Mouse (Mus musculus): ENCODE data around the gene Nfe2l2.
"Not testable (repeated sequence)": the region's sequence is repeated elsewhere in the genome, so short reads cannot be mapped to it uniquely, and the experiment has no call there.

Gene Nfe2l2

DNA sequence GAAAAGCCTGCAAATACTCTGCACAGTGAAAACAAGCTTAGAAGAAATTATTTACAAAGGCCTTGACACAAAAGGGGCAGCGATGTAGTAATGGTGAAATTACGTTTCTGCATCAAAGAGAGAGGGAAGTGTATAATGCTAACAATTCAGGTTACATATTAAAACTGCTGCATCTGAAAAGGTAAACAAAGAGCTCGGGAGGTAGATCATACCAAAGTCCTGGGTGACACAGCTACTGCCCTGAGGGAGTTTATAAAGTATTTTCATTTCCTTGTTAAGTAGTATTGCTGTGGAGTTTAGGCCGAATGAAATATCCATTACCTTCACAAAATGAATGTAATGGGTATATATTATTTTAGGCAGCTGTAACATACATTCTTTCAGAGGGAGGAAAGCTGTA, 10.3 kb upstream of the Nfe2l2 start:
- no peak for DNase-seq (ENCODE audit: low read depth, low spot score)

GRCm38 (mm10) chr2:75713083-75713482, 8.6 kb upstream of the Nfe2l2 start:
- DNase-seq (ENCODE audit: low read depth, low spot score): no peak

DNA sequence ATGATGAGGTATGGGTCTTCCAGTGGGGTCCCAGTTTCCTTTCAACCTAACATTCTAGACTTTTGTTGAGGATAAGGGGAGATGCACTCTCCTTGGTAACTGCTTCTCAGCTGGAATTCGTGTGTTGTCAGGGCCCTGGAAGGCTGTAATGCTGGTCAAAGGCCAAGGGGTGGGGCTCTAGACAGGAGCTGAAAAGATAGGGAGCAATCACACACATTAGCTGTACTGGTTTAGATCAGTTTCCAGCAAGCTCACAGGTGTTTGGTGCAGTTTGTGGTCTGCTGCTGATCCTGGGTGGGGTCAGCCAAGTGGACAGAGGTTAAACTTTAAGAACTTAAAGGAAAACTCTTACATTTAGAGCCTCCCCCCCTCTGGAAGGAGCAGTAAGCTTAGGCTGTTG, 3.0 kb upstream of the Nfe2l2 start:
- DNase-seq (ENCODE audit: low read depth, low spot score): no peak

- DNase-seq (ENCODE audit: low read depth, low spot score): no peak
Observed at GRCm38 (mm10) chr2:75706435-75706834, 2.0 kb upstream of the Nfe2l2 start.

DNA sequence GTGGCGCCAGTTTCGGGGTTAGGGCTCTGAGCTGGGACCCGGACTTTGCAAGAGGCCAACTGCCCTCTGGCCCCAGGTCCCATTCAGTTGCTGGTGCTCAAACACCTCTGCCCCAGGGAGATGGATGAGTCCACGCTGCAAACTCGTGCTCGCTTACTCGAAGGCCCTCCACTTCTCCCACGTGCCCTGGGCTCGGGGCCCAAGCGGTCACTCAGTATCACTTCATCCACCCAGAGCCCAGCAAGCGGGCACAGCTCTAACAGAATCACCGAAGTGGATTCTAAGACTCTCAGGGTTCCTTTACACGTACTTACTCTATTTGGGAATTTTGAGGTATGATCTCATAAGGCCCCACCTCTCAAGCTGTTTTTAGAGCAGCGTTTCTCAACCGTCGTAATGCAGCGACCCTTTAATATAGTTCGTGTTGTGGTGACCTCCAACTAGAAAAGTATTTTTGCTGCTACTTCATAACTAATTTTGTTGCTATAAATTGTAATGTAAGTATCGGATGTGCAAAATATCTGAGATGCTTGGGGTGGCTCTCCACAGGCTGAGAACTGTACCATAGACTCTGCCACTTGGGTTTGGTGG, 816 bp upstream of the Nfe2l2 start:
- DNase-seq (ENCODE audit: low read depth, low spot score): no peak

DNA sequence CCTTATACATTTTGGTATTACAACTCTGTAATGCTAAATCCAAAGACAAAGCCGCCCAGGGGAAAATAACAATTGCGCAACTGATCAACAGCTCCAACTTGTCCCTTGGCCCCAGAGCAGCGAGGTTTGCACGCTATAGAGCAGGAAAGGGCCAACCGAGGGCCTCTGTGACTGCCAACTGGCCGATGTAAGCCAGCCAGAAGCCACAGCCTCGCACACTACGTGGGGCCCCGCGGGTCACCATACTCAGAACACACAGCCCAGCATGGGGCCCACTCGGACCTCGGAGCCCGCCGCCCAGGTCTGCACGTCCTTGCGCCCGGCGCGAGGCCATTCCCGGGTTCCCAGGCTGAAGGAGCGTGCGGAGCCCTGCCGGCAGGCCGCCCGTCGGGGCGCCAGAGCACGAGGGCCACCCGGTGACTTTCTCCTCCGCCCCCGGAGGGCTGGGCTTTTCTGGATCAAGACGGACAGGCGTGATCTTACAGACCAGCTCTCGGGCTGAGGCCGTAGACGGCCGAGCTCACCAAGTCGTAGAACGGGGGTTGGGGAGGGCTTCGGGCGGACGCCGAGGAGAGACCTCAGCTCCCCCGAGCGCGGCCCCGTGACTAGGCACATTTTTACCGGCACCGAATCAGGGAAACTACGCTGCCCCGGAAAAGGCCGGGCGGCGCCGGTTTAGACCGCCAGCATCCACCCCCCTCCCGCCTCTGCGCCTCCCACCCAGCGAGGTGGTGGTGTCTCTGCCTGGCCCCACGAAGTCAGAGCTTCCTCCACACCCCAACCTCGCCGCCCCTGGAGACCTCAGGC, 863 bp downstream of the Nfe2l2 start:
- DNase-seq (ENCODE audit: low read depth, low spot score): peak; percentile 79

GRCm38 (mm10) chr2:75702588-75702976, 1.9 kb downstream of the Nfe2l2 start:
- no peak for DNase-seq (ENCODE audit: low read depth, low spot score)

GRCm38 (mm10) chr2:75701822-75702587, 2.4 kb downstream of the Nfe2l2 start:
- no peak for DNase-seq (ENCODE audit: low read depth, low spot score)

DNA sequence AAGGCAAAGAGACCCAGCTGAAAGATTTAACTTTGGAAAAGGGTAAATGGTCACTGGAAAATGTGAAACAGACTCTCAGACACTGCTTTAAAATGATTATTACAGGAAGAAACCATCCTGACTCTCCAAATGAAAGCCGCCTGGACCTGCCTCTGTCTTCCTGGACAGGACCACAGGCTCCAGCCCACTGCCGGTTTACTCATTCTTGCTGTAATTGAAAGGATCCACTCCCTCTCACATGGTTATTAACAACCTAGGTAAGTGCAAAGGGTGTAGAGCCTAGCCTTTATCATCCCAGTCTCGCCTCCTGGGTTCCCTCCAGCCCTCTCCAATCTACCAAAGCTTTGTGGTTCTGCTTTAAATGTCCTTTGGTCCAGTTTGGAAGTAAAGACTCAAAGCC, 3.2 kb downstream of the Nfe2l2 start:
- no peak for DNase-seq (ENCODE audit: low read depth, low spot score)

- DNase-seq (ENCODE audit: low read depth, low spot score): no peak
Observed at GRCm38 (mm10) chr2:75700543-75700942, 3.9 kb downstream of the Nfe2l2 start.

- DNase-seq (ENCODE audit: low read depth, low spot score): no peak
Observed at GRCm38 (mm10) chr2:75698874-75699273, 5.6 kb downstream of the Nfe2l2 start.

DNA sequence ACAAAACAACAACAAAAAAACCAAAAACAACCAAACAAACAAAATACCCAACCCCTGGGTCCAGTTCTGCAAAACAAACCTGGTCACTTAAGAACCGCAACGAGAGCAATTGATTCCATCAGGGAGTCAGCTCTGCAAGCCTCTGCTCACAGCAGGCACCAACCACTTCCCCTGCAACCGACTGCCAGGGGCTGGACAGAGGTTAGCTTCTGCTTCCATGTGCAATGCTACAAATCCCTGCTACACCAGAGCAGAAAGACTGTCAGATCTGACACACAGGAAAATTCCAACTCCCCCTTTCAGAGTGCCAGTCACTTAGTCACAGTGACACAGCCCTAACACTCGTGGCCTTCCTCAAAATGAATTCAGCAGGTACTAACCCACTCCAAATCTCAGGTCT, 6.4 kb downstream of the Nfe2l2 start:
- DNase-seq (ENCODE audit: low read depth, low spot score): no peak

DNA sequence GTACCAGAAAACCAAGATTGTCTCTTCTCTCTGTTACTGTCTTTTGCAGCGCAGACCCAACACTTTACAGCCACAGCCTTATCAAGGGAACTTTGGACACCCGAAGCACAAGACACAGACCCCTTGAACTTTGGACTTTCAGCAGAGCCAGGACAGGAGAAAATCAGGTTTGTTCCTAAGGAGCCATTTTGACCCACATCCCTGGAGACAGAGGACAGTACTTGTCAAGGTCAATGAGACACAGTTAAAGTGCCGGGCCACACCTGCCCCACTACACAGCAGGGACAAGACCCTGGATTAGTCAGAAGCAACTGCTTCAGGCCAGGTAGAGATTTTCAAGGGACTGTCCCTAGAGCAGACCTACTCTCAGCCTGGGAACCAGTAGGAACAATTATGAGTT, 7.2 kb downstream of the Nfe2l2 start:
- DNase-seq (ENCODE audit: low read depth, low spot score): no peak

DNA sequence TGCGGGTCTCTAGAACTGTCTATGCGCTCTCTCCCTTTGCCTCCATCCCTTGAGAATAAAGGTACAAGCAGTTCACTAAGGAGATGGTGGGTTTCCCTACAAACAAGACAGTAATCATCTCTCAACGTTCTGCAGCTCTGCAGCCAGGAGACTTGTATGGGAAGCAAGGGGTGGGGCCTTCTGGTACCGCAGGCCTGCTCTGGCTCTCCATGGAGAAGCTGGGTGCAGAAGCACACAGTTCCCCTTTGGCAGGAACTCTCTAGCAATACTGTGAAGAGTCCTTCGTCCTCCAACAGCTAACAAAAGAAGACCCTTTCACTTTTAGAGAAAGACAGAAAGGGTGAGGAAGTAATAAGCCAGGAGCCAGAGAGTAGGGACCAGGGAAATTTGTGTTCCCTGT, 8.1 kb downstream of the Nfe2l2 start:
- no peak for DNase-seq (ENCODE audit: low read depth, low spot score)

DNA sequence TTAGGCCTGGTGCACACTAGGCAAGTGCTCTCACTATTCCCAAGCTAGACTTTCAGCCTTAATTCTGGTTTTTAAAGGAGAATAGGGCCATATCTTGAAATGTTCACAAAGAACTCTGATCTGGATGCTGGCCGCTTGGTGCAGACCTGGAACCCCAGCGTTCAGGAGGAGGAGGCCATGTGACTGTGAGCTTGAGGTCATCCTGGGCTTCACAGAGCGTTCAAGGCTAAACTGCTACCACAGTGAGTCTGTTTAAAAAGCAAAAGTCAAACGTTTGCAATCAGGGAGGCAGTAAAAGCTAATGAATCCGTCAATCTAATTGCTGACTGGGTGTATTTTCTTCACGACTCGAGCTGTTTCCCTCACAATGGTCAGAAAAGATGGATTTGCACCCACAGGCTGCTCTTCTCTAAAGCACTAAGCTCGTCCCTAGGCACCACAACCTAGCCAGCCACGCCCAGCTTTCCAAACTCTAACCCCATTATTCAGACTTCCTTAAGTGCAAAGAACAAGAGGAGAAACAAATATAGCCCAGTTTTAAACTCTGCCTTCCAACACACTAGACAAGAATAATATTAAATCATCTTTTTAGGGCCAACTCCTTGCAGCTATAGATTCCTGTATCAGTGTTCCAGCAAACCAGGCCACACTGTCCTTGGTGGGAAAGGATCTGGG, 8.6 kb downstream of the Nfe2l2 start:
- no peak for DNase-seq (ENCODE audit: low read depth, low spot score)

- DNase-seq (ENCODE audit: low read depth, low spot score): not testable (repeated sequence)
Observed at GRCm38 (mm10) chr2:75694926-75695325, 9.5 kb downstream of the Nfe2l2 start.

GRCm38 (mm10) chr2:75692369-75692768, 12.1 kb downstream of the Nfe2l2 start:
- no peak for DNase-seq (ENCODE audit: low read depth, low spot score)

GRCm38 (mm10) chr2:75691316-75691715, 13.1 kb downstream of the Nfe2l2 start:
- no peak for DNase-seq (ENCODE audit: low read depth, low spot score)

DNA sequence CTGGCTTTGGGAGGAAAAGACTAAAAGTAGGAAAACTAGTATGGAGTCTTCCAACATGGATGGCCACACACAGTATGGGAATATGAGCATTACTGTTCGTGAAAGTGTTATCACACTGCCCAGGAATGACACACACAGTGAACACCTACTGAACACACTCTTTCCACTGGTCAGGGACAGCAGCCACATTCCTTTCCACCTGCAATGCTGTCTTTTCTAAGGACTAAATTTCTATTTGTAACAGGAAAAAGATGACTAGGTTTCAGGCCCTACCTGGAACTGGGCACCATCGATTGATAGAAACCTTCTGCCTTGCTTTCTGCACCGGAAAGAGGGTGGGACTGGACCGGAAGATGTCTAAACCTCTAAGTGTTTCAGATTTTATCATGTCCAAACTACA, 13.8 kb downstream of the Nfe2l2 start:
- DNase-seq (ENCODE audit: low read depth, low spot score): no peak

- no peak for DNase-seq (ENCODE audit: low read depth, low spot score)
Observed at GRCm38 (mm10) chr2:75689482-75690158, 14.8 kb downstream of the Nfe2l2 start.

DNA sequence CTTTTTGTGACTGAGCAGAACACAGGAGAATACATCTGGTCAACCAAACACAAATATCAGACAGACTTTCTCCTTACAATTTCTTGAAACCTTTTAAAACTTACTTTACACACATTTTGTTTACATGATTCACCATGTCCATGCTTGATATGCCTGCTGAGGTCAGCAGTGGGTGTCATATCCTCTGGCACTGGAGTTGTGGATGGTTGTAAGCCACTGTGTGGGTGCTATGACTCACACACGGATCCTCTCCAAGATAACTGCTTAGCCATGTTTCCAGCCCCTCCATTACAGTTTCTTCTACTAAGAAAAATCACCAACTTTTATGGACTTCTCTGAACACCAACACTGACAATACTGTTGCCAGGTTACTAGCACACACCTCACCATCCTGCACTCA, 15.5 kb downstream of the Nfe2l2 start:
- DNase-seq (ENCODE audit: low read depth, low spot score): no peak
